Mouse (Mus musculus): ENCODE measurements around the gene Higd1c. TPM values are rescaled to one million over a fixed set of nuclear protein-coding genes. Genes with fewer than 3 reads are reported as not detected.
A peak's percentile ranks its signal among the peaks of the same experiment; 100 is the strongest.
"Not testable (repeated sequence)": the region's sequence is repeated elsewhere in the genome, so short reads cannot be mapped to it uniquely, and the experiment has no call there.

The Higd1c gene
- total RNA-seq (2021) = not detected

DNA sequence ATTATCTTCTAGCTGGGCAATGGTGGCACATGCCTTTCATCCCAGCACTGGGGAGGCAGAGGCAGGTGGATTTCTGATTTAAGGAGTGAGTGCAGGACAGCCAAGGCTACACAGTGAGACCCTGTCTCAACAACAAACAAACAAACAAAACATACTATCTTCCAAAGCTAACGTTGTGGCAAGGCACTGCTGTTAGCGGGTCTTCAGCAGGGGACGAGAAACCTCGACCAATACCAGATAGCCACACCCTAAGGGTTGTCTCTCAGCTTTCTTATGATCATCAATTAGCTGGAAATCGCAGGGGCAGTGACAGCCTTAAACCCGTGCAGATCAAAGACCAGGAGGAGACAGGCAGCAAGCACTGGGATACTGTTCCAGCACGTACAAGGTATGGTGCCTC, at the start of gene Higd1c:
Gene Higd1c (plus strand): TSS at position 301 of the 400 bp plus-strand sequence.
- no peak for DNase-seq (ENCODE audit: low spot score in 2 of 2)

DNA sequence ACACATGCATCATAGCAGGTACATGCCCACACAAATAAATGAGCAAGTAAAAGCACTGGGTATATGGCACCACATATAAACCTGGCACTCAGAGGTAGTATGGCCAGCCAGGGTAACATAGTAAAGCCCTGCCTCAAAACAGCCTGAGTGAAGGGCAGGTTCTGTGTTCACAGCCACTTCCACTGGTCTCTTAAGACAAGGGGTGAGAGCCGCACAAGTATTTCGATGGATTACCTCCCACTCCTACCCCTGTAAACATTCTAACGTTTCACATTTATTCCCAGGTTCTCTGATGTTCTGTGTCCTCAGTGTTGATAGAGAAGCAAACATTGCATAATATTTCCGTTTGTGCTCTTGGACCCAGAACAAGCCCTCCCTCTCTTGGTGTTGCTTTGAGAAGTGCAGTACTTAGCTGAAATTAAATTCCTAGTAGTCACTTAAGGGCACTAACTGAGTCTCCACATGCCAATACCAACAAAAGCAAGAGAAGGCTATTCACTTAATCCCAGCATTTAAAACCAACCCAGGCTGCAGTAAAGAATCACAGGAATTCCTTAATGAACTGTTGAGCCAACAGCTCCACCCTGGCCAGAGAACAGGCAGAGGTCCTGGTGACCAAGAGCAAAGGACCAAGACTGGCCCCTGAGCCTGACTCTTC, 46.2 kb upstream of the Higd1c start:
- DNase-seq (ENCODE audit: low spot score in 2 of 2); intact Hi-C loops (cut with DNase I): not testable (repeated sequence)

More for the DNA sequence above, at the start of gene Higd1c:
- intact Hi-C loops (cut with DNase I) = no loop called here

DNA sequence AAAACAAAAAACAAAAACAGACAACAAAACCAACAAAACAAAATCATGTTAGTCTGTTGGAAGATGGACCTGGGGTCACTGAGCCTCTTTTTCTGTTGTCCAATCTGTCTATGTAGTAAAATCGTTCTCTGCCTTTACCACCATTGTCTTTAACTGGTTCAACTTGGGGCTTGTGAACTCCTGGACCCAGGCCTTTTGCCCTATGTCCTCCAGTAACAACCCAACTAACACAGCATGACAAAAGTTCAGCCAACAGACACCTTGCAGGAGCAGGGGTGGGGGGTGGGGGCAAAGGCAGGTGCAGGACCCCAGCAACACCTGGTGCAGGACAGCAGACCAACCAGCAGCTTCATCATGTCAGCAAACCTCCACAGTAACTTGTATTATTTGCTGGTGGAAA, 44.5 kb upstream of the Higd1c start:
- no peak for DNase-seq (ENCODE audit: low spot score in 2 of 2)
- intact Hi-C loops (cut with DNase I) = loop anchor here (5.0 kb wide), 1 partner anchor 293 kb away; no protein-coding TSS in a partner anchor

DNA sequence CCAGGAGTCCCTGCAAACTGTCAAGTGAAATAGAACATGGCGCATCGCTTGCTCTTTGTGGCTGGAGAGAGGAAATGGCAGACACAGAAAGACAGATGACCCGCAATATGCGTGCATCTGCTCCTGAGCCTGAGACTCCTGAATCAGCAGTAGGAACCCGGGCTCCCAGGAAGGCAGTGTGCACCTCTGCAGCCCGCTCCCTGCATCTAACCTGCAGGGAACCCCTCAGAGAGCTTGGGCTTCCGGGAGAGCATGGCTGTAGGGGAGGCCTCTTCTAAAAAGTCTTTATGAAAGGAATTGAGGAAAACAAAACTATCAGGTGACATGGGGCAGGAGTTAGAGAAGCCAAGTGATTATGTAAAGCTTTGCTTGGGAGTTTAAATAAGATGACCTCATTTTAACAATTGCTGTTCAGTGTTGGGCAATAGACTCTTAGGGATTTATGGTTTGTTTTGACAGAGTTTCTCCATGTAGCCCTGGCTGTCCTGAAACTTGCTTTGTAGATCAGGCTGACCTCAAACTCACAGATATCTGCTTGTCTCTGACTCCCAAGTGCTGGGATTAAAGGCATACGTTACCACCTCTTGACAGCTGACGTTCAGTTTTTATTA, 43.9 kb upstream of the Higd1c start:
- no peak for DNase-seq (ENCODE audit: low spot score in 2 of 2)
- intact Hi-C loops (cut with DNase I) = loop anchor here (5.0 kb wide), 1 partner anchor 293 kb away; no protein-coding TSS in a partner anchor

DNA sequence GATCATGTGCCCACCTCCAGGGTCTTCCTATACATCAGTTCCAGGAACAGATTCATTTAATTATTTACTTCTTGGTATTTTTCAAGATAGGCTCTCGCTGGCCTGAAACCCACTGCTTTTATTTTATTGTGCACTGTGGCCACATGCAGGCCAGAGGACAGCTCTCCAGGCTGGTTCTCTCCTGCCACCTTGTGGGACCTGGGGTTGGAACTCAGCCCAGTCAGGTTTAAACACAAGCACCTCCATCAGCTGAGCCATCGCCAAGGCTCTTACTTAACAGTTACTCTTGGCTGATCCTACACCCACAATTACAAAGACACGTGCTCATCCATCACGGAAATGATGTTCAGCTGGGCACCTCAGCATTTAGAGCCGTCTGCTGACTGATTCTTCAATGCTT, 43.2 kb upstream of the Higd1c start:
- no peak for DNase-seq (ENCODE audit: low spot score in 2 of 2)
- intact Hi-C loops (cut with DNase I) = loop anchor here (5.0 kb wide), 1 partner anchor 294 kb away; no protein-coding TSS in a partner anchor

- intact Hi-C loops (cut with DNase I) = loop anchor here (5.0 kb wide), 1 partner anchor 297 kb away; no protein-coding TSS in a partner anchor
- DNase-seq (ENCODE audit: low spot score in 2 of 2) = peak in 1 of 2 experiments; percentile 67
These were observed 40.2 kb upstream of the Higd1c start for GRCm38 (mm10) chr15:100324021-100324591.

DNA sequence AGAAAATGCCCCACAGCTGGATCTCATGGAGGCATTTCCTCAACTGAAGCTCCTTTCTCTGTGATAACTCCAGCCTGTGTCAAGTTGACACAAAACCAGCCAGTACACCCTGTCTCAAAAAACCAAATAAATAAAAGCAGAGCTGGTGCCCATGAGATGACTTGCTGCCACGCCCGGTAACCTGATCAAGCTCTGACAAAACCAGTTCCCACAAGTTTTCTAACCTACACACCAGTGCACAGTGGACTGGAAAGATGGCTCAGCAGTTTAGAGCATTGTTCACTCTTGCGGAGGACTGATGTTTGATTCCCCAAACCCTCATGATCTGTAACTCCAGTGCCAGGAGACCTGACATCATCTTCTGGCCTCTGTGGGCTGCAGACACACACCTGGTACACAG, 39.1 kb upstream of the Higd1c start:
- DNase-seq (ENCODE audit: low spot score in 2 of 2) = no peak
- intact Hi-C loops (cut with DNase I) = no loop called here

DNA sequence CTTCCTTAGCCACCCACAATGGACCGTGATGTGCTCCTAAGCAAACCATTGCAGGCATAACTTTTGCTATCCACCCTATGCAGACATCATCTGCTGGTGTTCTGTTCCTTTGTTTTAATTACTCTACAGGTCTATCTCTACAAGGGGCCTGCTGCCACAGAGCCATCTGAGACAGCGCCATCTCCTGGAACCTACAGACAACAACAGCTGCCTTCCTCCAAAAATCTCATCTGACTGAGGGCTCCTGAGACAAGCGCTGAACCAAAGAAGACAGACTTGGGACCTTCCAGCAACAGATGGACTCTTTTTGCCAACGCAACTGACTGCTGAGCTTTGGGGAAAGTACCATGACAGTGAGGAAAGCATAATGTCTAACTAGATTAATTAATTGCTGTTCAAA, 36.3 kb upstream of the Higd1c start:
- DNase-seq (ENCODE audit: low spot score in 2 of 2); intact Hi-C loops (cut with DNase I): not testable (repeated sequence)

- DNase-seq (ENCODE audit: low spot score in 2 of 2); intact Hi-C loops (cut with DNase I): not testable (repeated sequence)
These were observed 35.0 kb upstream of the Higd1c start for GRCm38 (mm10) chr15:100329336-100329735.

GRCm38 (mm10) chr15:100330739-100331138, 33.6 kb upstream of the Higd1c start:
- no peak for DNase-seq (ENCODE audit: low spot score in 2 of 2)
- intact Hi-C loops (cut with DNase I) = loop anchor here (5.0 kb wide), 1 partner anchor 37 kb away; no protein-coding TSS in a partner anchor

- not testable (repeated sequence) for DNase-seq (ENCODE audit: low spot score in 2 of 2)
- intact Hi-C loops (cut with DNase I) = loop anchor here (5.0 kb wide), 1 partner anchor 35 kb away; no protein-coding TSS in a partner anchor
These were observed 32.0 kb upstream of the Higd1c start for GRCm38 (mm10) chr15:100332077-100332961.

GRCm38 (mm10) chr15:100334629-100335028, 29.7 kb upstream of the Higd1c start, which contains the start of gene Mettl7a3:
Gene Mettl7a3, plus strand, starts transcription at chr15:100334929.
- intact Hi-C loops (cut with DNase I) = loop anchor here (5.0 kb wide), 1 partner anchor 33 kb away; no protein-coding TSS in a partner anchor
- DNase-seq (ENCODE audit: low spot score in 2 of 2) = no peak

- intact Hi-C loops (cut with DNase I); DNase-seq (ENCODE audit: low spot score in 2 of 2): not testable (repeated sequence)
These were observed 27.0 kb upstream of the Higd1c start for GRCm38 (mm10) chr15:100337328-100337727.

GRCm38 (mm10) chr15:100337847-100338246, 26.5 kb upstream of the Higd1c start:
- intact Hi-C loops (cut with DNase I) = loop anchor here (1.0 kb wide), 1 partner anchor 30 kb away; no protein-coding TSS in a partner anchor
- DNase-seq (ENCODE audit: low spot score in 2 of 2) = peak; percentile 26 to 39

DNA sequence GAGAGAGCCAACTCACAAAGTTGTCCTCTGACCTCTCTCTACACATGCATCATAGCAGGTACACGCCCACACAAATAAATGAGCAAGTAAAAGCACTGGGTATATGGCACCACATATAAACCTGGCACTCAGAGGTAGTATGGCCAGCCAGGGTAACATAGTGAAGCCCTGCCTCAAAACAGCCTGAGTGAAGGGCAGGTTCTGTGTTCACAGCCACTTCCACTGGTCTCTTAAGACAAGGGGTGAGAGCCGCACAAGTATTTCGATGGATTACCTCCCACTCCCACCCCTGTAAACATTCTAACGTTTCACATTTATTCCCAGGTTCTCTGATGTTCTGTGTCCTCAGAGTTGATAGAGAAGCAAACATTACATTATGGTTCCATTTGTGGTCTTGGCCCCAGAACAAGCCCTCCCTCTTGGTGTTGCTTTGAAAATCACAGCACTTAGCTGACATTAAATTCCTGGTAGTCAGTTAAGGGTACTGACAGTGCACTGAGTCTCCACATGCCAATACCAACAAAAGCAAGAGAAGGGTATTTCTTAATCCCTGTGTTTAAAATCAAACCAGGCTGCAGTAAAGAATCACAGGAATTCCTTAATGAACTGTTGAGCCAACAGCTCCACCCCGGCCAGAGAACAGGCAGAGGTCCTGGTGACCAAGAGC, 22.9 kb upstream of the Higd1c start:
- intact Hi-C loops (cut with DNase I); DNase-seq (ENCODE audit: low spot score in 2 of 2): not testable (repeated sequence)

DNA sequence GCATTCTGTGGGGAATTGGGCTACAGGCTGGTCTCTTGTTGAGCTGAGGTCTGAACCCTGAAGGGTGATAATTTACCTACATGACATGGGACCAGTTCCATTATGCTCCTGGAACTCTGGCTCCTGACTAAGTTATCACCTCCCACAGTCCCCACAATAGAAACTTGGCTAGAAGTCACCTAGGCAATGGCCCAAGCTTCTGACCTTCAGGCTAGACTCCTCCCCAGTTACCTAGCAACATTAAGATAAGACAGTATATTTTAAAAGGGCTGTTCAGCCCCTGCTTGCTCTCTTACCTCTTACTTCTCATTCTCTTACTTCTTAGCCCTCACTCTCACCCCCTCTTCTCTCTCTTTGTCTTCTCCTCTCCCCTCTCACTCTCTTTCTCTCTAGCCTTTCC, 18.9 kb upstream of the Higd1c start:
- intact Hi-C loops (cut with DNase I) = no loop called here
- no peak for DNase-seq (ENCODE audit: low spot score in 2 of 2)

DNA sequence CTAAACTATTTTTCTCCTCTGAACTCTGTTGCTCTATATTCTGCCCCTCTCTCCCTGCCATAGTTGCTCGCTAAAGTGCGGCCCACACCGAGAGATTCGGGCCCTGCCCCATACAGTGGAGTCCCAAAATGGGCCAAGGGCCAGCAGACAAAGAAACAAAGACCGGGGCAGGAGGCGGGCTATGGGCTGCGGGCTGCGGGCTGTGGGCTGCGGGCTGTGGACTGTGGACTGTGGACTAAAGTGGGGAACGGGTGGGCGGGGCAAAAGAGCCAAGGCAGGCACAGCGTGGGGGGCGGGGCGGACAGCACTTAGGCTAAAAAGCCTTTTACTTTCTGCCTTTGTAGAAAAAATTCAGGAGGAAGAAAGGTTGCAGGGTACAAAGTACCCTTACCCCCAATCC, 17.6 kb upstream of the Higd1c start:
- intact Hi-C loops (cut with DNase I) = no loop called here
- DNase-seq (ENCODE audit: low spot score in 2 of 2) = no peak

DNA sequence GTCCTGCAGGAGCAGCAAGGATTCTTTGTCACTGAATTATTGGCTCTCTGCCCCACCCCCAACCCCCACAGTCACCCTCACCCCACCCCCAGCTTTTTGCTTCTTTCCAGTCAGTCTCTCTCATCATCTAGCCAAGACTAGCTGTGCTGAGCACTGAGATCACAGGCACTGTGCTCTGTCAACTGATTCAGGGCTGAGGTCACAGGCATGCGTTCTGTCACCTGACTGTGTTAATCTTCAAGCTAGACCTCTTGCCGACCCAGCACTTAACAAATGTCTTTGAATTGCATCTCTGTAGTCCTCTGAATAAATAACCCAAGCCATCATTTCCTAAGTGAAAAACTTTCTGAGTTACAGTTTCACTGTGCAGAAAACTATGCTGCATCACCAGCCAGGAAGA, 14.8 kb upstream of the Higd1c start:
- DNase-seq (ENCODE audit: low spot score in 2 of 2) = no peak
- intact Hi-C loops (cut with DNase I) = no loop called here

DNA sequence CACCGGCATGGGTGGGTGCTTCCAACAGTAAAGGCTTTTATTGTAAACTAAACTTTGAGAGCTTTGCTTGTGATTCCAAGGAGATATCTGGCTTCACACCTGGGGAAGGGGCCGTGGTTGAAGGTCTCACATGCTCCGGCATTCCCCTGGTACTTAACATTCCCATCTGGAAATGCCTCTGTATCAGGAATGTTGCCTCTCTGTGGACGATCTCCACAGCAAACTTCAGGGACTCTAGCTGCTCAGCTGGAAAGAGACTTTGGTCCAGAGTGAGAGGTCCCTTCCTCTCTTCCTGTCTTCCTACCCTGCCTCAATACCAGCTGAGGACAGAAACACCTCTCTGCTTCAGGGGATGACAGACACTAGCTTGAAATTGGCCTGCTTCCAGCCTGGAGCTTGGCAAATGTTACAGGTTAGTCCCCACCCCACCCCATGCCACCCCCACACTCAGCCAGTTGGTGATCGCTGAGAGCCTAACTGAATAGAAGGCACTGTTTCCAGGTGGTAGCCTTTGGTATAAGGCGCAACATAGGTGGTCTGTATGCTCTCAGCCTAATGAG, 12.8 kb upstream of the Higd1c start:
- intact Hi-C loops (cut with DNase I) = no loop called here
- DNase-seq (ENCODE audit: low spot score in 2 of 2) = no peak

Measured in left cerebral cortex, postnatal 25 days (tissue).